16 mouse cellular contexts compared by ENCODE assay signal in genomic region chr10:50586556-50586955, GRCm38 (mm10).
"Had no signal": no experiment of that assay in that cellular context is flagged by ENCODE, and none has a peak within 500 bp of the region (broad histone marks: within the 10 kb centered on the region; RNA-seq: fewer than 3 reads in every experiment).

No protein-coding gene starts in this region.

- DNase-seq: heart, postnatal 10 days; heart, postnatal 14 days; heart, postnatal 36 days; heart, postnatal 4 days; kidney, adult 11 months; kidney, adult 18-20 months; kidney, adult 2 months; kidney, adult 8-10 months; kidney, adult 9 months; kidney, postnatal 10 days; kidney, postnatal 14 days; kidney, postnatal 25 days; kidney, postnatal 36 days; kidney, postnatal 4 days; layer of hippocampus, adult 9-11 months; layer of hippocampus, postnatal 36 days had no signal
